Comparison of ENCODE assay signal across 16 mouse cellular contexts in genomic region chr9:102002186-102002585, GRCm38 (mm10).
DNase-seq lines count a peak whose midpoint lies in the region; ATAC-seq and TF ChIP-seq lines count a peak whose summit lies in the region.
"Had no signal": no experiment of that assay in that cellular context is flagged by ENCODE, and none has a peak within 500 bp of the region (broad histone marks: within the 10 kb centered on the region; RNA-seq: fewer than 3 reads in every experiment).

No protein-coding gene starts in this region.

- TF ChIP-seq POLR2A in heart, adult 2 months (IDR thresholded peaks at IDR 0.05; ENCODE audit: insufficient read depth, low read depth, low read length) = no peak

- no peaks in the 10 kb centered on the region; the same call in 1 of the 2 replicates for H3K9me3 ChIP-seq in heart, embryonic 10.5 days
- no peaks in the 10 kb centered on the region for H3K9me3 ChIP-seq in midbrain, embryonic 11.5 days (ENCODE audit: control insufficient read depth, low read length)
- no peaks in the 10 kb centered on the region for H3K9me3 ChIP-seq in midbrain, embryonic 13.5 days
- H3K9me3 ChIP-seq: embryonic facial prominence, embryonic 10.5 days; embryonic facial prominence, embryonic 12.5 days; forebrain, embryonic 13.5 days; forebrain, embryonic 15.5 days had no signal

- WGBS in heart, embryonic 10.5 days = 80% methylated on average over 10 of the region's 10 CpGs
- 85% methylated on average over 10 of the region's 10 CpGs for WGBS in heart, adult 2 months
- WGBS in midbrain, embryonic 11.5 days = 94% methylated on average over 10 of the region's 10 CpGs
- WGBS in midbrain, embryonic 13.5 days = 92% methylated on average over 10 of the region's 10 CpGs

- H3K36me3 ChIP-seq in heart, embryonic 10.5 days = no peaks in the 10 kb centered on the region
- no peaks in the 10 kb centered on the region for H3K36me3 ChIP-seq in heart, adult 2 months (ENCODE audit: control insufficient read depth, insufficient read depth, low read length)
- H3K36me3 ChIP-seq in midbrain, embryonic 11.5 days (ENCODE audit: control insufficient read depth, insufficient read depth, low read length) = no peaks in the 10 kb centered on the region
- H3K36me3 ChIP-seq in midbrain, embryonic 13.5 days = peaks cover 16% of the 10 kb centered on the region
- H3K36me3 ChIP-seq: embryonic facial prominence, embryonic 10.5 days; embryonic facial prominence, embryonic 12.5 days; forebrain, embryonic 15.5 days had no signal

- H3K4me3 ChIP-seq in heart, embryonic 10.5 days = no peak overlapping the region
- H3K4me3 ChIP-seq in heart, adult 2 months = no peak overlapping the region
- H3K4me3 ChIP-seq in midbrain, embryonic 11.5 days (ENCODE audit: low read depth, low read length) = no peak overlapping the region
- no peak overlapping the region for H3K4me3 ChIP-seq in midbrain, embryonic 13.5 days (replicated peaks)
- H3K4me3 ChIP-seq: embryonic facial prominence, embryonic 10.5 days; embryonic facial prominence, embryonic 12.5 days; forebrain, embryonic 13.5 days; forebrain, embryonic 15.5 days had no signal

- no peak overlapping the region for H3K27ac ChIP-seq in heart, embryonic 10.5 days
- H3K27ac ChIP-seq in heart, adult 2 months = no peak overlapping the region
- no peak overlapping the region for H3K27ac ChIP-seq in midbrain, embryonic 11.5 days (ENCODE audit: low read depth, low read length)
- no peak overlapping the region for H3K27ac ChIP-seq in midbrain, embryonic 13.5 days
- H3K27ac ChIP-seq: embryonic facial prominence, embryonic 10.5 days; embryonic facial prominence, embryonic 12.5 days; forebrain, embryonic 13.5 days; forebrain, embryonic 15.5 days had no signal

- H3K79me2 ChIP-seq in heart, adult 2 months (replicated peaks; ENCODE audit: control insufficient read depth, insufficient read depth, low read length) = no peaks in the 10 kb centered on the region

- TF ChIP-seq CTCF in heart, adult 2 months (IDR thresholded peaks at IDR 0.05) = no peak

- no peak overlapping the region for H3K9ac ChIP-seq in heart, adult 2 months (ENCODE audit: low read depth, low read length)
- no peak overlapping the region for H3K9ac ChIP-seq in midbrain, embryonic 11.5 days (ENCODE audit: low read length)
- H3K9ac ChIP-seq in midbrain, embryonic 13.5 days (replicated peaks) = no peak overlapping the region
- H3K9ac ChIP-seq: embryonic facial prominence, embryonic 12.5 days; forebrain, embryonic 13.5 days; forebrain, embryonic 15.5 days had no signal

- no peak overlapping the region for H3K4me2 ChIP-seq in midbrain, embryonic 11.5 days
- no peak overlapping the region for H3K4me2 ChIP-seq in midbrain, embryonic 13.5 days (replicated peaks)
- H3K4me2 ChIP-seq: embryonic facial prominence, embryonic 12.5 days; forebrain, embryonic 13.5 days; forebrain, embryonic 15.5 days had no signal

- no peak for ATAC-seq in midbrain, embryonic 11.5 days (ENCODE audit: low FRiP score)
- no peak for ATAC-seq in midbrain, embryonic 13.5 days
- ATAC-seq: forebrain, embryonic 13.5 days; forebrain, embryonic 15.5 days had no signal

- no peaks in the 10 kb centered on the region for H3K27me3 ChIP-seq in heart, embryonic 10.5 days (ENCODE audit: insufficient read depth, poor library complexity, severe bottlenecking)
- H3K27me3 ChIP-seq in heart, adult 2 months (ENCODE audit: control insufficient read depth, insufficient read depth, low read length) = no peaks in the 10 kb centered on the region
- no peaks in the 10 kb centered on the region for H3K27me3 ChIP-seq in midbrain, embryonic 11.5 days (ENCODE audit: control insufficient read depth, insufficient read depth, low read length)
- no peaks in the 10 kb centered on the region for H3K27me3 ChIP-seq in midbrain, embryonic 13.5 days
- H3K27me3 ChIP-seq: embryonic facial prominence, embryonic 12.5 days; forebrain, embryonic 13.5 days; forebrain, embryonic 15.5 days had no signal

- TF ChIP-seq EP300 in heart, adult 2 months (IDR thresholded peaks at IDR 0.05; ENCODE audit: insufficient read depth, low read depth, low read length) = no peak

- intact Hi-C loops in heart, adult 2 months (cut with DNase I) = no loop called here

- H3K4me1 ChIP-seq in heart, embryonic 10.5 days = peaks cover 3% of the 10 kb centered on the region; the same call in 1 of the 2 replicates
- H3K4me1 ChIP-seq in heart, adult 2 months (ENCODE audit: control insufficient read depth, insufficient read depth, low read length) = no peaks in the 10 kb centered on the region
- peaks cover 7% of the 10 kb centered on the region for H3K4me1 ChIP-seq in midbrain, embryonic 11.5 days (ENCODE audit: control insufficient read depth, insufficient read depth, low read length)
- peaks cover 18% of the 10 kb centered on the region for H3K4me1 ChIP-seq in midbrain, embryonic 13.5 days (replicated peaks)
- H3K4me1 ChIP-seq: embryonic facial prominence, embryonic 10.5 days; embryonic facial prominence, embryonic 12.5 days; forebrain, embryonic 15.5 days had no signal

- DNase-seq in heart, embryonic 10.5 days (ENCODE audit: low spot score) = peak; percentile 63
- DNase-seq in heart, adult 2 months = no peak
- peak; percentile 47 for DNase-seq in midbrain, embryonic 11.5 days (ENCODE audit: low spot score, missing footprints)
- DNase-seq in skeletal muscle tissue, adult 2 months (ENCODE audit: low read depth, low spot score) = peak; percentile 20
- DNase-seq in kidney, adult 9 months = no peak
- DNase-seq: adrenal gland, adult 2 months; adrenal gland, postnatal 10 days; adrenal gland, postnatal 25 days; cerebellum, adult 11-12 months; cerebellum, adult 2 months; cerebellum, adult 9-10 months had no signal

Comparison
In these comparisons a context has a peak if more than half of its experiments do, and no peak if none do; other contexts are left out.
1. DNase-seq: peak in heart, embryonic 10.5 days (single experiment), midbrain, embryonic 11.5 days (single experiment) and skeletal muscle tissue, adult 2 months (single experiment); none in heart, adult 2 months (0 of 2) and kidney, adult 9 months (single experiment).